Mouse (Mus musculus): ENCODE measurements at regions not wholly inside any gene's neighbourhood (a gene's known extent, or its start where the extent isn't known, plus 50 kb on each side); places are given as distances from the start of the nearest gene placed in this dataset.

DNA sequence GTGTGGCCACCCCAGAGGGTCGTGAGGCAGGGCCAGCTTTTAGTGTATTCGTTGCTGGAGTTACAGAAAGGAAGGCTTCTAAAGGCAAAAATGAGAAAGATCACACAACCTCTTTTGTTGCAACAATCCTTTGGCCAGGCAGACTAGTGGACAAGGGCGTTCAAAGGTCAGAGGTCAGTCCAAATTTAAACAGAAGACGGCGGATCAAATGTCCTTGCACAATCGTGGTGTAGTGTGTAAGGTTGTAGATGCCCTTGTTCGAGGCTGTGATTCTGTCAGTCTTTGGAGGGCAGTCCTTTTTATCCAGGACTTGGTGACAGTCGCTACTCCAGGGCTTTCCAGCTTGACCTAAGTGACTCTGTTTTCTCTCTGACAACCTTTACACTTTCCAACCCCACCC lies 76.6 kb upstream of the Cpsf6 start:
- TF ChIP-seq TCF12 (IDR thresholded peaks at IDR 0.05; ENCODE audit: low read depth, low read length) = no peak
- no peak for TF ChIP-seq POLR2A (IDR thresholded peaks at IDR 0.05; ENCODE audit: low read depth, low read length)
- no peak for TF ChIP-seq ZC3H11A (IDR thresholded peaks at IDR 0.05; ENCODE audit: low read depth, low read length)
- TF ChIP-seq EP300 (IDR thresholded peaks at IDR 0.05; ENCODE audit: low read length) = no peak
- TF ChIP-seq CHD1 (IDR thresholded peaks at IDR 0.05; ENCODE audit: low read depth, low read length) = no peak
- TF ChIP-seq CTCF (conservative IDR thresholded peaks at IDR 0.05 in 1 of 2, IDR thresholded peaks at IDR 0.05 in 1 of 2; ENCODE audit: low read depth in 2 of 2, low read length in 2 of 2) = no peak
- TF ChIP-seq BHLHE40 (IDR thresholded peaks at IDR 0.05; ENCODE audit: low read depth, low read length) = no peak
- no peak for TF ChIP-seq USF1 (IDR thresholded peaks at IDR 0.05; ENCODE audit: low read depth, low read length)

Data from CH12.LX (cell line).